Mouse (Mus musculus) mature B cell (primary cell): ENCODE measurements around the gene Phyhipl.

ENCODE experiments used
- in situ Hi-C: fragments of 300-500 bp; cut with MboI; formaldehyde crosslinking; loops from 2 replicates; pipeline ENCODE4 v1.14.3; 2019

Gene Phyhipl

DNA sequence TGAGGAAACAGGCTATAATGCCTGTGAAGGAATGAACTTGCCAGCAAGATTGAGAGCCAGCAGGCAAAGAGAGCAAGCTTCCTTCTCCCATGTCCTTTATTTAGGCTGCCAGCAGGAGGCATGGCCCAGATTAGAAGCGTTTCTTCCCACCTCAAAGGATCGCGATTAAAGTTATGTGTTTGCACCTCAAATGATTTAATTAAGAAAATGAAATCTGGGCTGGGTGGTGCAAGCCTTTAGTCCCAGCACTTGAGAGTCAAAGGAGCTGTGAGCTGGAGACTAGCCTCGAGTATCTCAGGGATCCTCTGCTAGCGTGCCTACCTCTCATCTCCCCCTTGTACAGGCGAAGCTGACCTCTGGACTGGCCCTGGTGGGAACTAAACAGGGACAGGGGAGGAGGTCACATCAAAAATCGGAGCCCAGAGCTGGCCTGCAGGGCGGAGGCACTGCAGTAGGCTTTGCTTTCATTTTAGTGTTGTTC, 122.4 kb downstream of the Phyhipl start:
- in situ Hi-C loops, result no loop called here

GRCm38 (mm10) chr10:70532249-70532648, 123.5 kb downstream of the Phyhipl start:
- in situ Hi-C loops, result no loop called here

DNA sequence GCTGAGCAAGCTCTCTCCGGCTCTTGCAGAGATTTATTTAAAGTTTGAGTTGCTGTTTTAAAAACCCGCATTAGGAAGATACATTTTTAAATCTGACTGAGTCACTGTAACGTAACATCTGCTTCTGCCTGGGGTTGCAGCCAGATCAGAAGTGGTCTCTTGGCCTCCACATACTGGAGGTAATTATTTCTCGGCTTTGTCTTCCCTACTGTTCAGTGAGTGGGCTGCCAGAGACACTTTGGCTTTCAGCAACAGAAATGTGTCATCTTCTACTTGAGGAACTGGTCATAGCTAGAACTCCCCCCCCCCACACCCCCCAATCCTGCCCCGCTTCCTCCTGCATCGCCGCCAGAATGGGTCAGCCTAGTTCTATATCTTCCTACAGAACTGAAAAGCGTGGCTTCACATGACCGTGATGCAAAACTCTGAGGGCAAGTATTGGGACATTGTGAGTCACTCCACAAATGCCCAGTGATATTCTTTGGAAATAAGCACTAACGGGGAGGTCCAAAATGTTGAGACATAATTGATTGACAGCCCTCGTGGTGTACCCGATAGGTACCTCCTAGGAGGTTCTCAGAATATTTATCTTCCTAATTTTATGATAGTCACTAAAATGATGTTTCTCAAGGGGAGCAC, 125.5 kb downstream of the Phyhipl start:
- in situ Hi-C loops, result no loop called here

DNA sequence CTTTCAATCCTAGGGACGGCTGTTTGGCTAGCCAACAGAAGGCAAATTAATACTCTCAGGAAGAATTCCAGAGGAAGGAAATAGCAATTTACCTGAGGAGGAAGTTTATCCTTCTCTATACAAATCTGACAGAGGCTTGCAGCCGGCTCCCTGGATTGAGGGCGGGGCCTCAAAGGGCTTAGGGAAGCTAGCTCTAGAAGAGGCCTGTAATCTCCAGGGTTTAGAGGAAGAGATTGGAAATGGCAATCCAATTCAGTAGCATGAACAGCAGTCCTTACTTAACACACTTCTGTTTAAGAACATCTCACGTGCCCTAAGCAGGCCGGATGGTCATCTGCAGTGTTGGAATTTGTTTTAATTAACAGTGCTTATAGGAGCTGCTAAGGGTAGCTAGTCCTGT, 134.4 kb downstream of the Phyhipl start:
- in situ Hi-C loops, result no loop called here

- in situ Hi-C loops, result no loop called here
These were observed 135.3 kb downstream of the Phyhipl start for GRCm38 (mm10) chr10:70520143-70521131.

DNA sequence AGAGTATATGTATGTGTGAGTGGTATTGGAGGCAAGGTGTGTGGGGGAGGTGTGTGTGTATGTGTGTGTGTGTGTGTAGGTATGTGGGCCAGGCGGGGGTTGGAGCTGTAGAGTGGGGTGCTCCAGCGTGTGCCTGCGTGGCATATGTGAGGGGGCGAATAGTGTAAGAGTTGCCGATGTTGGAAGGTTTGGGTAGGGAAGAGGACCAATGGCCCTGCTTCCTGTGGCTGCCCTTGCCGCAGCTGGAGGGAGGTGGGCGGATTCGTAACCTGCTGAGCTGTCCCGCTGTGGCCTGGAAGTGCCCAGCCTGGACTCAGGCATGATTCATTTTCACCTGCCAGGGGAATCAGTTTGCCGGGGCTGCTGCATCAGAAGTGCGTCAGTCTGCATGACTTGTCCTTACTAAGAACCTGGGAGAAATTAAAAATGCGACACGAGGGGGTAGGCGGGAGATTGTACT, 136.1 kb downstream of the Phyhipl start:
- in situ Hi-C loops, result no loop called here

DNA sequence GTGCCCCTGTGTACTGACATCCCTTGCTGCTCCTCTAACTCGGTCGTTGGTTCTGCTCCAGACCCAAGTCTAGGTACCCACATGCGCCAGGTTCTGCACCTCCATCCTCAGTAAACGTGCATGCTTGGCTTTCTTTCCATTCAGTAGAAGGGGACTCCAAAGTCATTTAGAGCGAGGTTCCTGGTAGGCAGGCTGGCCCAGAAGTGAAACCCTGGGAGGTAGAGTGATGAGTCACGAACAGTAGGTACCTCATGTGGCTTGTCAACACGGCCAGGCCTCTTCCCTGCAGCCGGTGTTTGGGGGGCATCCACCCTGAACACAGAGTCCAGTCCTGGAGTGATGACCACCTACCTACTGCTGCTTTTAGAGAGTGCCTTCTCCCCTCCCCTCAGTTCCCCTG, 139.1 kb downstream of the Phyhipl start:
- in situ Hi-C loops, result no loop called here

DNA sequence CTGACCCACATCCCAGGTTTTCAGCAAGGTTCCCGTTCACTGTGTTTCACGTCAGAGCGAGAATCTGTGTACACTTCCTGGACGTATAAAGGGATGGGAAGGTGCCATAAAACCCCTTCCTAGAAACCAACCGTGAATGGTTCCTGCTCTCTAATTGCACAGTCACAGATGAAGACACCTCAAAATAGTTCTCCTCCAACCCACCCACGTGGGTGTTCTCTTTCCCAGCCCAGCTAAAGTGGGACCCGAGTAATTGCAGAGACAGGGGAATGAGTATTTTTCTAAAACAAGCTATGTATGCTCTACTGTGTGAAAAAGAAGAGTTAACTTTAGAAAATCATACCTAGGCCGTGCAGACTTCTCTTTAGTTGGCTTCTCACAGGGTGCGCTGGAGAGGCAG, 140.9 kb downstream of the Phyhipl start:
- in situ Hi-C loops, result no loop called here

GRCm38 (mm10) chr10:70507880-70508279, 147.9 kb downstream of the Phyhipl start:
- in situ Hi-C loops, result no loop called here
